Mouse (Mus musculus) heart, postnatal 25 days (tissue): Measurements from ENCODE around the gene Fn3krp. TPM values are rescaled to one million over a fixed set of nuclear protein-coding genes. Genes with fewer than 3 reads are reported as not detected.

Source experiments
- DNase-seq: peaks from one replicate; pipeline ENCODE4 v3.0.0; 2022; ENCODE audit warnings: low spot score
- intact Hi-C: fragments of 180-260 bp; cut with DNase I; formaldehyde crosslinking; loops from one replicate; pipeline ENCODE4 v1.15.1; 2025
- microRNA-seq: library from miRNA; unstranded; fragments of <30 nt; microRNA quantifications from one replicate; pipeline ENCODE4 v1.2.0, GENCODE M21; 2022
- total RNA-seq, 2 experiments: library from RNA; stranded (reverse); gene quantifications; 2 replicates each; pipeline ENCODE4 v1.2.3; 2021

The Fn3krp gene
- total RNA-seq, 2 experiments from 2014 or later: 7.4 to 7.8 TPM

GRCm38 (mm10) chr11:121439686-121440292 is 18.6 kb downstream of the Fn3krp start:
- intact Hi-C loops: no loop called here
- DNase-seq: no peak

- intact Hi-C loops: no loop called here
- no peak for DNase-seq
These were observed 20.5 kb downstream of the Fn3krp start for GRCm38 (mm10) chr11:121441653-121442052.

GRCm38 (mm10) chr11:121442076-121442475 is 20.9 kb downstream of the Fn3krp start:
- no peak for DNase-seq
- intact Hi-C loops: no loop called here

- no peak for DNase-seq
- intact Hi-C loops: no loop called here
These were observed 30.1 kb downstream of the Fn3krp start for GRCm38 (mm10) chr11:121451216-121451726.

- intact Hi-C loops: no loop called here
- peak; percentile 84 for DNase-seq
These were observed 30.8 kb downstream of the Fn3krp start, which contains the start of gene Tbcd for GRCm38 (mm10) chr11:121451753-121452635. Gene Tbcd (plus strand): TSS chr11:121451949.

GRCm38 (mm10) chr11:121457874-121458273 is 36.7 kb downstream of the Fn3krp start:
- DNase-seq: no peak
- intact Hi-C loops: no loop called here

- intact Hi-C loops: no loop called here
These were observed 46.2 kb downstream of the Fn3krp start for GRCm38 (mm10) chr11:121467408-121467807.

GRCm38 (mm10) chr11:121474831-121475230 is 53.6 kb downstream of the Fn3krp start:
- intact Hi-C loops: loop anchor here (1.0 to 10.0 kb wide), 2 partner anchors 120 to 333 kb away; no protein-coding TSS in a partner anchor
- DNase-seq: no peak

More at GRCm38 (mm10) chr11:121467408-121467807, 46.2 kb downstream of the Fn3krp start:
- no peak for DNase-seq

- intact Hi-C loops: loop anchor here (1.0 to 10.0 kb wide), 2 partner anchors 119 to 332 kb away; no protein-coding TSS in a partner anchor
- no peak for DNase-seq
These were observed 54.7 kb downstream of the Fn3krp start for GRCm38 (mm10) chr11:121475699-121476415.

GRCm38 (mm10) chr11:121479476-121480203 is 58.4 kb downstream of the Fn3krp start:
- intact Hi-C loops: loop anchor here (10.0 kb wide), 1 partner anchor 115 kb away; no protein-coding TSS in a partner anchor
- no peak for DNase-seq

Small RNA genes lying within 50 kb of the gene (microRNA-seq; reads per million reads assigned to microRNA genes)
- gene Mir7236: not detected

Other genes starting within 250 kb of the Fn3krp start
- gene Hexdc, start 217.0 kb upstream of the Fn3krp start, total RNA-seq: 10 to 100 TPM; 10.2 to 11.0 TPM
- 10 to 100 TPM; 14.5 to 14.6 TPM for gene Ogfod3, start 216.7 kb upstream of the Fn3krp start, total RNA-seq
- 1 to 10 TPM; 7.8 to 9.5 TPM for gene Cybc1, start 192.1 kb upstream of the Fn3krp start, total RNA-seq
- 100 to 1,000 TPM in 1 of 2 experiments, 10 to 100 TPM in 1; 97.7 to 123 TPM for gene Narf, start 184.1 kb upstream of the Fn3krp start, total RNA-seq
- 10 to 100 TPM; 19.1 to 20.0 TPM for gene Foxk2, start 161.4 kb upstream of the Fn3krp start, total RNA-seq
- gene Wdr45b, start 67.0 kb upstream of the Fn3krp start, total RNA-seq: 10 to 100 TPM; 32.5 to 34.2 TPM
- gene Rab40b, start 33.1 kb upstream of the Fn3krp start, total RNA-seq: 1 to 10 TPM; 1.3 to 1.6 TPM
- 10 to 100 TPM; 23.7 to 27.6 TPM for gene Fn3k, start 13.5 kb downstream of the Fn3krp start, total RNA-seq
- 10 to 100 TPM in 1 of 2 experiments, 1 to 10 TPM in 1; 10.0 to 11.5 TPM for gene Tbcd, start 30.5 kb downstream of the Fn3krp start, total RNA-seq
- under 1 TPM in 1 of 2 experiments, not detected in 1; 0.08 TPM for gene Zfp750, start 97.9 kb downstream of the Fn3krp start, total RNA-seq